Mouse (Mus musculus) cerebellum, adult 9-11 months (tissue): Measurements from ENCODE around the gene Scn8a.

Experiments
- DNase-seq: peaks from one replicate; pipeline ENCODE4 v3.0.0; 2022

Scn8a gene

DNA sequence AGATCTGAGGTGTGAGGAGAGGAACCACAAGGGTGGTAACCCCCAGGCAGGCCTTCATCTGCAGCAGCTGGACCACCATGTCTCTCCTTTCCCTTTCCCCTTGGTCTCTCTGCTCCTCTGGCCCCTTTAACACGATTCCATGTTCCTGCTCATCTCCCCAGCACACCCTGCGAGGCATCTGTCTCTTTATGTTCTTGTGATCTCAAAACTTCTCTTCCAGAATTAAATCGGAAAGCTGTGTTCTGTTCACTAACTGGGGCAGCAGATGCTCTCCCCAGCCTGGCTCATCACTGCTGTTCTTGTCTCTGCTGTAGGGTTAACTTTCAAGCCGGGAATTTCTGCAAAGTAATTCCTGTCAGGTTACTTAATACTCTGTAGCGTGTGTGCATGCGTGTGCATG is 91.3 kb downstream of the Scn8a start:
- no peak for DNase-seq

DNA sequence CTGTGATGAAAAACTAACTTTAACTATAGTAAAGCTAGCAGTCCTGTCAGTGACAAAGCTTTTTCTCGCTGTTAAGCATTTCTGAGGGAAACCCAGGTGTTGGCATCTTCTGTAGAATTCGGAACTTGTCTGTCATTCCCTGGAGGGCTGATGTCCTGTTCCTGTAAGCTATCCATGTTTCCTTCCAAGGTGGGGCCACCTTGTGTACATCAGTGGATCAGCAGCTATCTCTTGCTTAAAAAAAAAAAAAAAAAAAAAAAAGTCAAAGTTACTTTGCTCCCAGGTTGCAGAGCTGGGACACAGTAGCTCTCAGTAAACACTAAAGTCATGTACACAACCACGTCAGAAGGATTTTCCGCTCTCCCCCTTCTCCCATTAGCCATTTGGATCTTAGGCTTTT is 91.9 kb downstream of the Scn8a start:
- no peak for DNase-seq

DNA sequence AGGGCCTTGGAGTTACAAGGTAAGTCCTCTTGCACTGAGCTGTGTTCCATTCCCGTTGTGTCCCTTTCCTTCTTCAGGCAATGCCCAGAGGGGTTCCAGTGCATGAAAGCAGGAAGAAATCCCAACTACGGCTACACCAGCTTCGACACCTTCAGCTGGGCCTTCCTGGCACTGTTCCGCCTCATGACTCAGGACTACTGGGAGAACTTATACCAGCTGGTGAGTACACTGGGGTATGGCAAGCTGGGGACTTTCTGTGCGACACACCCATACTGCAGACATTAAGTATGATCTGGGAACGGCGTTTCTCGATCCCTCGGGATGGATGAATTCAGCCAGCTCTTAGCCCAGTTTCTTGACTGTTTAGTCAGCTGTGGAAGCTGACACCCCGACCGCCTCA is 101.8 kb downstream of the Scn8a start:
- DNase-seq, result no peak

DNA sequence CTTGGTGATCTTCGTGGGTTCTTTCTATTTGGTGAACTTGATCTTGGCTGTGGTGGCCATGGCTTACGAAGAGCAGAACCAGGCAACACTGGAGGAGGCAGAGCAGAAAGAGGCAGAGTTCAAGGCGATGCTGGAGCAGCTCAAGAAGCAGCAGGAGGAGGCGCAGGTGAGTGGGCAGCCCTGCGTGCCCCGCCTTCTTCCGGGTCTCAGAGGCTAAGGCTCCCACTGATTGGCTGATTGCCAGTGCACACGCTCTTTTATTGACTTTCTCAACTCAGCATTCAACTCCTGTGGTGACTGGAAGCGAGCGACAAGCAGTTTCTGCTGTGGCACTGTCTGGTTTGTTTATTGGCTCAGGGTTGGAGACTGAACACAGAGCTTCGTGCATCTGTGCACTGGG is 103.1 kb downstream of the Scn8a start:
- no peak for DNase-seq

DNA sequence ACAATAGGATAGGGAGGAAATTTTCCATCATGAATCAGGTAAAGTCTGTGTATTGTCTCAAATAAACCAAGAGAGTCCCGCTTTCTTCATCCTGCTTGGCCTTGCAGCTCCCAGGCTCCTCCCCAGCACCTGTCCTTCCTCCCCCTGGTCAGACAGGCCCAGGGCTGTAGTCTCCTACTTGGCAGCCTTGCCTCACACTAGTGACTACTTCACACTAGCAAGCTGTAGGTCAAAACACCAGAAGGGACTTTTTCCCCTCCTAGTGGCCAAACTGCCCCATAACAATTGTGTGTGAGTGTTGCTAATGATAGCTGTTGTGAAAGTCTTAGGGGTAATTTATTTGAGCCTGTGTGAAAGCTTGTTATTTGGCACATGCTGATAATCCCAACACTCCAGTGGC is 105.0 kb downstream of the Scn8a start:
- DNase-seq, result peak; percentile 67

DNA sequence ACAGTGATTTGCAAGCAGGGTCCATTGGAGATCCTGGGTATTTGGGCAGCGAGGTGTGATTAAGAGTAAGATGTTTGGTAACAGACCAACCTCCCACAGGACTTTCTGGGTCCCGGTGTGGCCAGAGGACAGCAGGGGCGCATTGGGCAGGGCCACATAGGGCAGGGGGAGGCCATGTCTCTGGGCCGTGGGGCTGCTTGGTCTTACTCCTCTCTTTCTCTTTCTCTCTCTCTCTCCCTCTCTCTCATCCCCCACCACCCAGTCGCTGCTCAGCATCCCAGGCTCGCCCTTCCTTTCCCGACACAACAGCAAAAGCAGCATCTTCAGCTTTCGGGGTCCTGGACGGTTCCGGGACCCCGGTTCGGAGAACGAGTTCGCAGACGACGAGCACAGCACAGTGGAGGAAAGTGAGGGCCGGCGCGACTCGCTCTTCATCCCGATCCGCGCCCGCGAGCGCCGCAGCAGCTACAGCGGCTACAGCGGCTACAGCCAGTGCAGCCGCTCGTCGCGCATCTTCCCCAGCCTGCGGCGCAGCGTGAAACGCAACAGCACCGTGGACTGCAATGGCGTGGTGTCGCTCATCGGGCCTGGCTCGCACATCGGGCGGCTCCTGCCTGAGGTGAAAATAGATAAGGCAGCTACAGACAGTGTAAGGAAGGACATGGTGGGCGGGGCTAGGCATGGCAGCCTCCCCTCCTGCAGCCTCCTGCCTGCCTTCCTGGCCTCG is 113.9 kb downstream of the Scn8a start:
- DNase-seq, result no peak

DNA sequence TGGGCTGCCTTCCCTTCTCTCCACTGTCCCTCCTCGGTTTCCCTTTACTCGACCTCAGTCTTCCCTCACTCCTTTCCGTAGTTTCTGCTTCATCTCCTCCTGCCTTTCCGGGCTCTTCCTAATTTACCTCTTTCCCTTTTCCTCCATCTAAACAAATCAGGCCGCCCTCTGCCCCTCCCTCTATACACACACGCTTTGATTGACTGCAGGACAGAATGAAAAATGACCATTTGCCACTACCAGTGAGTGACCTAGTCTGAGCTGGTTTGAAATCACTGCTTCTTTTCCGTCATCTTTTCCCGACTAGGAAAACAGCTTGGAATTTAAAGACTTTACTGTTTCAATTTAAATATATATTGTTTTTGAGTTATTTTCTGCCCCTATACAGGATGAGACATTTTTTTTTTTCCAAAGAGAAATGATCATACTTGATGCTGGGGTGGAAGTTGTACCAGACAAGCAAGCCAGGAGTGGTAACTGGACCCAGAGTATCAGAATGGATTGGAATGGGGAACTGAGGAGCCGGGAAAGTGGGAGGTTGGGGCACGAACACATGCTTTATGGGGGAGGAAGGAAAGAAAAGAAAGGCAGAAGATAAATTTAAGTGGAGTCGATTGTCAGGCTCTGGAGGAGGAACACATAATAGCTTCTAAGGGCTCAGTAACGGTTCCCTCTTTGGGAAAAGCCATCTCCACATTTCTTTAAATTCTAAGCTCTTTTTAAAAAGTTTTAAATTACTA is 114.7 kb downstream of the Scn8a start:
- DNase-seq, result no peak

DNA sequence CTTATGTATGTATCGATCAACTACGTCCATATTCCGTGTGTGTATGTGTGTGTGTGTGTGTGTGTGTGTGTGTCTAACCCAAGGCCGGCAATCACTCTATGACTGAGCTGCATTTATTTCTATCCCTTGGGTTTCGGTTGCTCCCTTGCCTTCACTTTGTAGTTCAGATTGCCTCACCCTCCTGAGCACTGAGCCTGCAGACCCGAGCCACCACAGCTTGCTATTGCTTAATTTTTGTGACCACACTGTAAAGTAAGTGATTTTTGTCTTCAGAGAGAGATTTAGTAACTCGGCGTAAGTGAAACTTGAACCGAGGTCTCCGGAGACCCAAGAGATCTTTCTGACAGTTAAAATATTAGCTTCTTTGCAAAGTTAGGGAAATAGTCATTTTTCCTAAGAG is 116.8 kb downstream of the Scn8a start:
- no peak for DNase-seq

DNA sequence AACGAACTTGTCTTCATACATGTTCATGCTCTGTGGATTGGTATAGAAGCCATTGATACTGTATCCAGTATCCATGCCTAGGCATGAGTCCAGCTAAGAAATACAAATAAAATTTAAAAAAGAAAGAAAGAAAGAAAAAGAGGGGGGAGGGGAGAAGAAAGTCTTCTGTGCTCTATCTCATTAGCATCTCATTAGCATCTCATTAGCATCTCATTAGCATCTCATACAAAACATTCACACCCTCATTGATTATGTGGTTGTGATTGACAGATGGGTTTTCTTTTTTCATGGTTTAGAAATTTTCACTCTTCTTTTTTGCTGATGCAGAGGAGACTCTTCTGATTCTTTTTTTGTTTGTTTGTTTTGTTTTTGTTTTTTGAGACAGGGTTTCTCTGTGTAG is 117.4 kb downstream of the Scn8a start:
- no peak for DNase-seq

DNA sequence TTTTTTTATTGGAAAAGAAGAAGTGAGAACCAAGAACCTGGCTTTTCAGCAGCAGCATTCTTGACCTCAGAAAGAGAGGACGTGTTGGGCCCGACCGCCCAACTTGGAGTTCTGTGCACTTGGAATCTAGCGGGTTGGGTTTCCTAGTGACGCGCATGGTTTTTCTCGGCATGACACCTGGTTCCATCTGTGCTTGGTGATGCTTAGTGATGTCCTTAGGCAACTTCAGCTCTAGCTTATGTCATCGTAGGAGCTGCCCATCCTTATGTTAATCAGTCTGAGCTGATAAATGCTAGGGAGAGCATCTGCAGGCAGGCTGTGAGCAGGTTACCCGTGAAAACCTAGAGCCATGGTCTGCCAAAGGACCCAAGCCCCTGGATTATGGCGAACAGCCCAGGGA is 120.6 kb downstream of the Scn8a start:
- no peak for DNase-seq

DNA sequence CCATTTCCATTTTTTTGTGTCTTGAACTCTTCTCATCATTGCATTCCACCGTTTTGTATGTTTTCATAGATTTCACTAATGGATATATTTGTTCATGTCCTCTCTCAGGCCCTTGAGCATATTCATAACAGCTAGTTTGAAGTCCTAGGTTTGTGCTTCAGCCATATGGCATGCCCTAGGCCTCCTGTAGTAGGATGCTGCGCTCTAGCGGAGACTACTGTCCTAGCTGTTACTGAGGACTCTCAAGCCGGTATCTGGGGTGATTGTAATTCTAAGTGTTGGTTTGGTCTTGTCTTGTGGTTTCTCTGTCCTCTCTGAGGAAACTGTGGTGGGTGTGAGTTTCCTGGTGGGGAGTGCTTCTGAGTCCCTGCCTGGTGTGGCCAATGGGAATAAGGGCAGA is 127.4 kb downstream of the Scn8a start:
- DNase-seq, result peak; percentile 64

DNA sequence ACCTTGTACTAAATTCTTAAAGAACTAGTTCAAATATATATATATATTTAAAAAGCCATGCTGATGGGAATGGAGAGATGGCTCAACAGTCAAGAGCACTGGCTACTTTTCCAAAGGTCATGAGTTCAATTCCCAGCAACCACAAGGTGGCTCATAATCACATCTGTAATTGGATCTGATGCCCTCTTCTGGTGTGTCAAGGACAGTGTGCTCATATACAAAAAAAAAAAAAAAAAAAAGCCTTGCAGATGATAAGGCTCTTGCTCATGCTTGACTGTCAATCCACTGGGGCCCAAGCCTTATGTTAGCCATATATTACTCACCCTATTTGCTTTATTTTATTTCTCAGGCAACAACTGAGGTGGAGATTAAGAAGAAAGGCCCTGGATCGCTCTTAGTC is 132.0 kb downstream of the Scn8a start:
- DNase-seq, result no peak

DNA sequence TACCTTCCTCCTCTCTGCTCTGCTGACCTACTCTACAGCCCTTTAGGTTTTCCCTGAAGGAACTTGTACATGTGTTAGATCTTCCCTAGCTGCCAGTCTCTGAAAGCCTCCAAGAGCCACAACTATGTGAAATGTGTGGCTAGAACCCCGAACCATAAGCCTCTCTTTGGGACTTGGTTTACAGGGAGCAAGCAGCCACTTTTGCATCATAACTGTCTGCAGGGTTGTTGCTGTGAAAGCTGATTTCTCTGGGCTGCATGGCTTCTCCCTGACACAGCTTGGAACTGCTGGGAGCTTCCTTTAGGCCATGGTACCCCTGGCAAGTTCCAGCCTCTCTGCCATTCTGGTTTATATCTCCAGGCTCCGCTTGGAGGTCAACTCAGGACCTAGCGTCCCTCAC is 132.8 kb downstream of the Scn8a start:
- no peak for DNase-seq

DNA sequence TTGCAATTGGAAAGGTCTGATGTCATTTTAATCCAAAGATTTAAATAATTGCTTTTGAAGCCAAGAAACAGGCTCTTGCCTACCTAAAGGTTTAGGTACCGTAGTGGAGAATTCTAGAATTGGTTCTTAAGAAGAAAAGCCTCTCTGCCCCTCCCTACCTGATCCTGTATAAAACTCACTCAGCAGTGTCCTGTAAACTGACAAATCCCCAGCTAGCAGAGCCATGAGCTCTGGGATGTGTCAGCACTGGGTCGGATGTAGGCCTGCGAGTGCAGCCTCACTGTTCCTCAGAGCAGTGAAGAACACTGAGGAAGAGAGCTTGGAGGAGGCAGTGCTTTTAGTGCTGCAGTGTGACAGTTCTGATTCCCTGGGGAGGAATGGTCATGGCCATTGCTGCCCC is 134.9 kb downstream of the Scn8a start:
- no peak for DNase-seq

DNA sequence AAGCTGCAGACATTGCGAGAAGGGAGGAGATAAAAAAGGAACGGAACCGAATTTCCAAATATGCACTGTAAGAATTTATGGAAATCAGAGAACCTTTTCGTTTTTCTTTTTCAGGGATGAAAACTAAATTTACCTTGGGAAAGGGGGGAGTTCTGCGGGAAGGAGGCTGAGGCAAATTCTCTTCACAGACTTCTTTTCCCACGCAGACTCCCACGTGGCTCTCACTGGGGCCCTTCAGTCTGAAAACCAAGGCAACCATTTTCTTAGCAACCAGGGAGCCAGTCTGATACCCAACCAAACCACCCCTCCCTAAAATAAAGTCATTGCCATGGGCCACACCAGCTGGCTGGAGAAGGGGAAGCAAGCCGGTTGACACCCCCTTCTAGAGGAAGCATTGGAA is 136.1 kb downstream of the Scn8a start:
- DNase-seq, result no peak

DNA sequence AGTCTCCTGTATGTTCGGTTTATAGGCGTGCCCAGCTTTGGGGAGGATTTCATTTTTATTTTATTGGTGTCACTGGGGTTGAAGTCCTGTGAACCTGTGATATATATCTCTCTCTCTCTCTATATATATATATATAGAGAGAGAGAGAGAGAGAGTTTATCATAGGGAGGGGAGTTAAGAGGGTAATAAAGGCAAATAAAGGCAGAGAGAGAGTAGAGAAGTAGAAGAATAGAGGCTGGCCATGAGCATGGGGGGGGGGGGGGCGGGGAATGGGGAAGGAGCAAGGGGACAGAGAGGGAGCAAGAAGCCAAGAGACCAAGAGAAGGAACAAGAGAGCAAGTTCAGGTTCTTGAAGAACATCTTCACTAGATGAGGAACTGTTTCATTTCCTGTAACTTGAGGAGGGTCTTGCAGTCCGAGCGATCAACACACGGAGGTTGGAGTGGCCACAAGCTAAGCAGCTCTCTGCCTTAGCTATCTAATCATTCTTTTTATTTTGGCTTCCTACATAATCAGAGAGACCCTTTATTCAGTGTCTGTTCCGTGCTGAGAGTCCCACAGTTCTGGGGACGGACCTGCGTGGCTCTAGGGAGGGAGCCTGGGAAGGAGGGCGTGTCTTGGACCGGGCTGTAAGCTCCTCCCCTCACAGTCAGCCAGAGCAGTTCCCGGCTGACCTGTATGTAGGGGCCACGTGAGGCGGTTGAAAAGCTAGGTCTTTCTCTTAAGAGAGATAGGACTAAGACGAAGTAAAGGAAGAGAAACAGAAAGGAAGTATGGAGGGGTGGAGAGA is 136.8 kb downstream of the Scn8a start:
- no peak for DNase-seq

DNA sequence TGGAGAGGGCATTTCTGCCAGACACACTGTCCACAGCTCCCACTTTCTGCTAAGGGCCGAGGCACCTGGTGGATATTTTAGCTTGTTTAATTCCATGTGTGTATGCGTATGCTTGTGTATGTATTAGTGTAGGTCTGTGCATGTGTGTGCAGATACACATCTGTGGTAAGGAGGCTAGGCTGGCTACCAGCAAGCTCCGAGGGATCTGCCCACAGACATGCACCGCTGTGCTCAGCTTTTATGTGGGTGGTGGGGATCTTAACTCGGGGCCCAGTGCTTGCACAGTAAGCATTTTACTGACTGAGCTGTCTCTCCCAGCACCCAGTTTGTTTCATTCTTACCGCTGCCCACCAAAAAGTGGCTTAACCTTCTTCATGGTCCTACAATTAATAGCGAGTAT is 137.6 kb downstream of the Scn8a start:
- DNase-seq, result no peak

DNA sequence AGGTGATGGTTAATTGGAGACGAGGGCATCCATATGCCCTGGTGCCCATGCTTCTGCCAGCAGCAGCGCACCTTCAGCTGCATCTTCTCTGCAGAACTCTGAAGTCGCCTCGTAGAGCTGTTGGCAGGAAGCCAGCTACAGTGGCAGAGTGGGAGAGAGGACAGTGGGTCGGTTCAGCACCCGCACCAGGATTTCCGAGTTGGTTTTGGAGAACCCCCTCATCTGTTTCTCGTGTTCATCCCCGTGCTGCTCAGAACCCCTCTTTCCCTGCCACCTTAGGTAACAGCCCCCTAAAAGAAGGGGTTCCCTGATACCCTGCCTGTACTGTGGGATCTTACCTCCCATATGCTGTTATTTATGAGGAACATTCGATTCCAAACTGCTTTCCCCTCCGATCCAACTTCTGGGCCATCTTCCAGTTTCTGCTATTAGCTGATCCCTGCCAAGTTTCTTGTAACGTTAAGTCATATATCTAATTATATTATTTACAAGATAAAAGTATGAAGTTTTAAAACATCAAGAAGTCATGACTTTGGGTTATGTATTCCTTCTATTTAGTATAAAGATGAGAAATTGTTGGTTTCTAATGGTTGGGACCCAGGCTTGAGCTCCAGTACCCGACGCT is 138.8 kb downstream of the Scn8a start:
- no peak for DNase-seq

DNA sequence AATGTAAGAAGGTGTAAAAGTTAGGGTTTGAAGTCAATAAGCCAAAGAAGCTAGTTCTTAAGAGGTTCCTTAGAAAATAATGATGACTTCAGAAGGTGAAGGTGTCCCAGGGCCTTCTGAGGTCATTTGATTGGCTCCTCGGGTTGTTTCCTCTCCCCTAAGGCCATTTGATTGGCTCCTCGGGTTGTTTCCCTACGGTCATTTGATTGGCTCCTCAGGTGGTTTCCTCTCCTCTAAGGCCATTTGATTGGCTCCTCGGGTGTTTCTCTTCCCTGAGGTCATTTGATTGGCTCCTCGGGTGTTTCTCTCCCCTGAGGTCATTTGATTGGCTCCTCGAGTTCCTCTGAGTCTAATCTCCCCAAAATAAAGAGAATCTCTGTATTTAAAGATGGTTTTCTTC is 141.7 kb downstream of the Scn8a start:
- DNase-seq, result no peak

DNA sequence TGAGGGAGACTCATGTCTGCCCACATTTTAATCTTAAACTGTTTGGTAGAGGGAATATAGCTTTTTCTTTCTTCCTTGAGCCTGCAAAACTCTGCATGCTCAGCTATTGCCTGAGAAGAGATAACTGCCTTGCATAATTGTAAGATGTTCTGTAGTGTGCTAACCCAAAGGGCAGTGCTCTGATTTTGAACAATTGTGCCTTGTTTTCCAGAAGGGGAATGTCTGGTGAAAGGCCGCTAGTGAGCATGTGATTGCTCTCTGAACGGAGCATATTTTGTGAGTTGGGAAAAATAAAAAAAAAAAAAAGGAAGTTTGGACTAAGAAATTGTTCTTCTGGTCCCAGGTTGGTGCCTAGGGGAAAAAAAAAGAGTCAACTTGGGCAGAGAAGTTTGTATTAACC is 159.3 kb downstream of the Scn8a start:
- DNase-seq, result no peak

DNA sequence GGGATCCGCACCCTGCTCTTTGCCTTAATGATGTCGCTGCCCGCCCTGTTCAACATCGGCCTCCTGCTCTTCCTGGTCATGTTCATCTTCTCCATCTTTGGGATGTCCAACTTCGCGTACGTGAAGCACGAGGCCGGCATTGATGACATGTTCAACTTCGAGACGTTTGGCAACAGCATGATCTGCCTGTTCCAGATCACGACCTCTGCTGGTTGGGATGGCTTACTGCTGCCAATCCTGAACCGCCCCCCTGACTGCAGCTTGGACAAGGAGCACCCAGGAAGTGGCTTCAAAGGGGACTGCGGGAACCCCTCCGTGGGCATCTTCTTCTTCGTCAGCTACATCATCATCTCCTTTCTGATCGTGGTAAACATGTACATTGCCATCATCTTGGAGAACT is 170.0 kb downstream of the Scn8a start:
- no peak for DNase-seq

DNA sequence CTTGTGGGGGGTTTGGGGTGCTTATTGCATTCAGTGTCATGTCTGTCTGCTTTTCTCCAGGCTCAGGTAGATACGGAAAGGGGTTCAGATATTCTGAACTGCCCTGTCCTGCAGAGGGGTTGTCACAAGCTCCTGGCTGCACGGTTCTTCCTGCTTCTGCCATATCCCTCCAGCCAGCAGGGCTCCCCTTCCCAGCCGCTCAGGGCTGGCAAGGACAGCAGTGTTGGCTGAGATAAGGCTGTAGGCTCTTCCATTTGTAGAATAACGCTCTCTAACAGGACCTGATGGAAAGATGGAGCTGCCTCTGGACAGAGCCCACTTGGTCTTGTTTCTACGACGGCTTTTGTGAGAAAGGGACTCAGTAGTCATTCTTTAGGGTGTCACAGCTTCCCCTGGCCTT is 172.3 kb downstream of the Scn8a start:
- DNase-seq, result no peak

DNA sequence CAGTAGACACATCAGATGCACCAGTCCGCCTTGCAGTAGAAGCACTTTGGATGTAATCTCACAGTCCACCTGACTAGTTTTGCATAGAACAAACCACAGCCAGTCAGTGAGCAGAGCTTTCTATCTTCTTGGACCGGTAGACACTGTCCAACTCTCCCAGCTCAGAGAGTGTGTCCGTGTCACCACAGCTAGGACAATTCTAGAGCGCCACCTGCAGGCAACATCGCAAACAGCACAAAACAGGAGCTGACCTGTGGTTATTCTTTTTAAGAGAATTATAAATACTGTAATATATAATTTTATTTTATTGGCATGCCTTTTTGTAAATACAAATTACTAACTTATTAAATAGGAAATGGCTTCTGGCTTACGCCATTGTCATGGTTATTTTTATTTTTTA is 173.0 kb downstream of the Scn8a start:
- peak; percentile 46 for DNase-seq

DNA sequence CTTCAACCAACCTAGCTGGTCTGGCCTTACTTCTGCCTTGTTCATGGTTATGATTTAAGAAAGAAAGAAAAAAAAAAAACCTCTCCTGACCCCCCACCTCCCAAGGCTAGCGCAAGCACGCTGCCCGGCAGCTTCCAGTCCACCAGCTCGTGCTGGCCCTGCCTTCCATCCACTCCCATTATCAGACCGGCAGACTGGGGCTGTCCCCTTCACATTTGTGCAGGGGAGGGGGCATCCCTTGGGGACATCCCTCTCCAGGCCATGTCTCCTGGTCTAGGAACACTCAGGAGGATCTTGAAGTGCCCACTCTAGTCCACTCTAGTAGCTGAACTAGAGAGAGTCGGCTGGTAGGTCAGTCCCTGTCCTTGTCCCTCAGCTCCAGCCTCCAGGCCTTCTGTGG is 174.9 kb downstream of the Scn8a start:
- DNase-seq, result no peak
